Mouse (Mus musculus) kidney, postnatal 0 days (tissue): ENCODE results near the gene Cenpo. TPM values are rescaled to one million over a fixed set of nuclear protein-coding genes. Genes with fewer than 3 reads are reported as not detected.

Experiments
- ATAC-seq: fragments of 200-750 bp; cut with Nextera tagmentation; replicated peaks from 2 replicates; pipeline ENCODE4 v1.8.0; 2017; ENCODE audit warnings: low read depth, moderate number of reproducible peaks, moderate TSS enrichment, moderate library complexity; ENCODE audit not compliant: low FRiP score
- DNase-seq: peaks from one replicate; pipeline ENCODE4 v3.0.0-alpha.2; 2016; ENCODE audit warnings: low spot score
- H3K27ac ChIP-seq: fragments of 300-500 bp; sonication (generic); 2 replicates; pipeline ENCODE4 v1.5.1; 2014; ENCODE audit warnings: mild to moderate bottlenecking
- H3K27me3 ChIP-seq: fragments of 300-500 bp; sonication (generic); 2 replicates; pipeline ENCODE4 v1.6.1; 2014; ENCODE audit warnings: low read length, mixed read lengths; ENCODE audit not compliant: insufficient read depth
- H3K36me3 ChIP-seq: fragments of 300-500 bp; sonication (generic); 2 replicates; pipeline ENCODE4 v1.6.1; 2014; ENCODE audit warnings: low read length, mixed read lengths; ENCODE audit not compliant: insufficient read depth
- H3K4me1 ChIP-seq: fragments of 300-500 bp; sonication (generic); replicated peaks from 2 replicates; pipeline ENCODE4 v1.6.1; 2014; ENCODE audit warnings: antibody characterized with exemption, low read length, mixed read lengths; ENCODE audit not compliant: insufficient read depth
- H3K4me2 ChIP-seq: fragments of 300-500 bp; sonication (generic); 2 replicates; pipeline ENCODE4 v1.6.1; 2014; ENCODE audit warnings: mild to moderate bottlenecking, low read length, moderate library complexity, mixed read lengths
- H3K4me3 ChIP-seq: fragments of 300-500 bp; sonication (generic); replicated peaks from 2 replicates; pipeline ENCODE4 v1.5.1; 2014; ENCODE audit warnings: low read depth, low read length
- H3K9ac ChIP-seq: fragments of 300-500 bp; sonication (generic); 2 replicates; pipeline ENCODE4 v1.6.1; 2014; ENCODE audit warnings: low read depth, low read length
- H3K9me3 ChIP-seq: fragments of 300-500 bp; sonication (generic); replicated peaks from 2 replicates; pipeline ENCODE4 v1.6.1; 2016; ENCODE audit warnings: low read length, inconsistent platforms, mixed read lengths
- CTCF ChIP-seq: IDR thresholded peaks from 2 replicates; pipeline ENCODE4 v1.5.1; 2016; ENCODE audit warnings: antibody characterized with exemption, low read depth, mild to moderate bottlenecking, moderate library complexity
- WGBS: fragments of 180-500 bp; shearing (Covaris S2); extraction: QIAGEN DNeasy Blood & Tissue Kit; methylation state at CpG from one replicate; pipeline ENCODE4 v1.1.7; 2014; 5-methylcytosine and 5-hydroxymethylcytosine counted together
- polyA plus RNA-seq: library from polyadenylated mRNA; unstranded; fragments of >200 nt; fragmentation: Nextera tagmentation; extraction: Ambion mirVana; gene quantifications from 2 replicates; pipeline ENCODE4 v1.2.1, GENCODE M21; 2015

Cenpo gene
- polyA plus RNA-seq, 1 experiment from 2014 or later, result 7.9 TPM

DNA sequence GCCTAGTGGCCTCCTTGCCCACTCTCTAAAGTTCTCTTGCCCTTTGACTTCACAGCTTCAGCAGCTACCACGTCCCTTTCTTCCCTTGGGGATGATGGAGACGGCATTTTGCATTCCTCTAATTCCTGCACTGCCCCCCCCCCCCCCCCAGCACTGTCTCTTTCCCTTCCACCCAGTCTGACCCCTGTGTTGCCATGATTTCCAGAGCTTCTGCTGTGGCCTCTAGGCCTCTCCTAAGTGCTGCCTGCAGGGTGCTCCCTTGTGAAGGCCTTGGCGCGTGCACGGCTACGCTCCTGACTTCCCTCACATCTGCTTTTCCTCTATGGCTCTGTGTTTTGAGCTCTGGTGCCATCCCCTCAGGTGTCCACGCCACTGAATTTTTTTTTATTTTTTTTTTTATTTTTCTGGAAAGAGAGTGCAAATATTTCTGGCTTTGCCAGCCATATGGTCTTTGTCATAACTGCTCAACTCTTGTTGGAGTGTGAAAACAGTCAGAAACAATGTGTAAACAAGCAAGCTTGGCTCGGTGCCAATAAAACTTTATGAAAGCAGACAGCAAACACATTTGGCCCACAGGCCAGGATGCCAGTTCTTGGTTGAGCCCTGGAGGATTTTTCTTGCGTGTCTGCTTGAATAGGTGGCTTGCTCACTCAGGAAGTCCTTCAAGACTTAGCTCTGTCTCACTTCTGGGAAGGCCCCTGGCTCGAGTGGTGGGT, 40.9 kb downstream of the Cenpo start:
- peak overlapping the region; percentile 54 for H3K27ac ChIP-seq
- DNase-seq, result peak; percentile 54
- no peak overlapping the region for H3K4me2 ChIP-seq
- no peaks in the 10 kb centered on the region for H3K27me3 ChIP-seq
- no peak overlapping the region for H3K9ac ChIP-seq
- H3K4me3 ChIP-seq, result no peak overlapping the region
- no peaks in the 10 kb centered on the region for H3K9me3 ChIP-seq
- no peak for TF ChIP-seq CTCF
- ATAC-seq, result no peak
- peaks cover 21% of the 10 kb centered on the region for H3K4me1 ChIP-seq
- 45% methylated on average over 10 of the region's 10 CpGs for WGBS
- no peaks in the 10 kb centered on the region for H3K36me3 ChIP-seq

DNA sequence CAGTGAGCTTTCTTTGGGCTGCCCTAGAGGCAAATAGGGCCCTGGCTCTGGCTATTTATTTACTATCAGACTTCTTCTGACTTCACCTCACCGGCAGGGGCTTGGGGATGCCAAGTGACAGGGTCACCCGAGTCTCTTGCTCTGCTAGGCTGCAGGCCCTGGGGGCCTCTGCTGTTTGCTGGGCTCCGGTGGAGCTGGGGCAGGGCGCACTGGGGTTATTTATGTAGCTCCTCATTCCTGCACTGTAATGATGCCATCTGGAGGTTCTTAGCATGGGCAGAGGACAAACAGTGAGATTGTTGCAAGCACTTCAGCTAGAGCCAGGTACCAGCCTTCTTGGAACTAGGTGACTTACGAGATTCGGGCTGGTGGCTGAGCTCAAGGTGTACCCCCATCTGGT, 41.6 kb downstream of the Cenpo start:
- Histone ChIP-seq H3K4me3 (no peak overlapping the region), H3K27me3 (no peaks in the 10 kb centered on the region), H3K4me1 (peaks cover 21% of the 10 kb centered on the region), H3K27ac (peak overlapping the region; percentile 54), H3K9me3 (no peaks in the 10 kb centered on the region), H3K4me2 (no peak overlapping the region), H3K36me3 (no peaks in the 10 kb centered on the region), H3K9ac (no peak overlapping the region)
- 47% methylated on average over 6 of the region's 6 CpGs for WGBS
- ATAC-seq, result peak; percentile 64
- DNase-seq, result no peak
- peak; percentile 13; the same call in 1 of the 2 replicates for TF ChIP-seq CTCF

GRCm38 (mm10) chr12:4189060-4189447, 45.0 kb downstream of the Cenpo start:
- DNase-seq (peak; percentile 31), ATAC-seq (no peak)
- H3K4me2 ChIP-seq, result no peak overlapping the region
- WGBS, result 47% methylated on average over 5 of the region's 5 CpGs
- no peaks in the 10 kb centered on the region for H3K36me3 ChIP-seq
- H3K27ac ChIP-seq, result no peak overlapping the region
- H3K9me3 ChIP-seq, result no peaks in the 10 kb centered on the region
- H3K4me1 ChIP-seq, result peaks cover 20% of the 10 kb centered on the region
- H3K27me3 ChIP-seq, result no peaks in the 10 kb centered on the region
- peak; percentile 61 for TF ChIP-seq CTCF
- H3K9ac ChIP-seq, result no peak overlapping the region
- H3K4me3 ChIP-seq, result no peak overlapping the region

DNA sequence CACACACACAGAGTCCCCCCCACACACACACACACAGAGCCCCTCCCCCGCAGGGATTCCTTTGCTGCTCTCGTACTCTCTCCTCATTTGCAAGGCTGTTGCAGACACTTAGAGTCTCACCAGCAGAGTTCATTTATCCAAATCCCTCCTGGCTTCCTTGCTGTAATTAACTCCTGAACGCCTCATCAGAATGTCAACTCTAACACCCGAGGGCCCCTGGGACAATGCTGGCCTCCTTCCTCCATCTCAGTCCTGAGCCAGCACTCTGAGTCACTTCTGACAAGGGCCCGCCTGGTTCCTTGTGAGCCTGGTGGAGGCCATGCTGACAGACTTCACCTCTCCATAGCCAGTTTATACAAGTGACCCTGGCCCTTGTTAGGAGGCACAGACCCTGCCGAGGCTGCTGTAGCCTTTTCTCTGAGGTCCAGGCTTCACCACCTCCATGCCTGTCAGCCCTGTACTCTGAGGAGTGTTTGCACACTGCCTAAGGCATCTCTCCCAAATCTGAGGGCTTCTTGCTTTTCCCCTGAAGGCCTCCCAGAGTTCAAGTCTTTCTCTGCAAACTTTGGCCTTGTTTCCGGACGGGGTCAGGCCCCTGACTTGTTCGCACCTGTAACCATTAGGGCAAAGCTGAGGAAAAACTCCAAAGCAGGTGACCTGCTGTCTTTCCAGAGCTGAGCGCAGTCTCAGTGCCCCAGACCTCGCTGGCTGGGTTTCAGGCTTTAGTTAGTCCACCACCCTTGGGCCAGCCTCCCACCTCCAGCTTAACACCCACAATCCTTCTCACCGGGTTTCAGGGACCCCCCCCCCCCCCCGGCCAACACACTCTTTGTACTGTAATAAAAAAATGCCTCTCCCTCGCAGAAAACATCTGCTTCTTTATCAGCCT, 45.7 kb downstream of the Cenpo start:
- Histone ChIP-seq H3K36me3 (no peaks in the 10 kb centered on the region), H3K9me3 (no peaks in the 10 kb centered on the region), H3K4me3 (no peak overlapping the region), H3K4me1 (peaks cover 14% of the 10 kb centered on the region), H3K4me2 (no peak overlapping the region), H3K9ac (no peak overlapping the region), H3K27ac (peak overlapping the region; percentile 55; the same call in 1 of the 2 replicates), H3K27me3 (no peaks in the 10 kb centered on the region)
- peak; percentile 83 for DNase-seq
- ATAC-seq, result 0 out of 2 replicates have a peak, but pooled peaks have one; percentile 54
- WGBS, result 39% methylated on average over 13 of the region's 14 CpGs
- no peak for TF ChIP-seq CTCF

DNA sequence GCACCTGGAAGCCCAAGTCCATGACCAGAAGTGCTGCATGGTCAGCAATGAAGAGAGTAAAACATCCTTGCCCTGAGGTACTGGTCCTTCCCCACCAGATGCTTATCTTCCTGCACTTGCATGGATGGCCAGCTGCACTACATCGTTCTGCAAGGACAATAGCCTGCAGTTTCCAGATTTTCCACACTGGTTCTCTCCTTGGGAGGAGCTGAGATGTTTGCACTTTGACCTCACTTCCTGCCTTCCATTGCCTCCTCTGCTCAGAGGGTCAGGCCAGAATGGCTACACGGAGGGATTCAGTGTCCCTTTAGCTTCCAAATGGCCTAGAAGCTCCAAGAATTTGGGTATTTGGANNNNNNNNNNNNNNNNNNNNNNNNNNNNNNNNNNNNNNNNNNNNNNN, 49.4 kb downstream of the Cenpo start:
- H3K4me2 ChIP-seq, result no peak overlapping the region
- H3K27me3 ChIP-seq, result no peaks in the 10 kb centered on the region
- no peaks in the 10 kb centered on the region for H3K9me3 ChIP-seq
- H3K9ac ChIP-seq, result no peak overlapping the region
- no peak overlapping the region for H3K27ac ChIP-seq
- no peak overlapping the region for H3K4me3 ChIP-seq
- H3K4me1 ChIP-seq, result no peaks in the 10 kb centered on the region
- ATAC-seq (no peak), DNase-seq (peak; percentile 52)
- 12% methylated on average over 2 of the region's 2 CpGs for WGBS
- no peaks in the 10 kb centered on the region for H3K36me3 ChIP-seq
- no peak for TF ChIP-seq CTCF

GRCm38 (mm10) chr12:4180507-4180906, 53.6 kb downstream of the Cenpo start:
- H3K9ac ChIP-seq, result no peak overlapping the region
- 51% methylated on average over 3 of the region's 3 CpGs for WGBS
- no peak overlapping the region for H3K4me2 ChIP-seq
- ATAC-seq (no peak), DNase-seq (no peak)
- no peaks in the 10 kb centered on the region for H3K36me3 ChIP-seq
- H3K4me3 ChIP-seq, result no peak overlapping the region
- H3K27me3 ChIP-seq, result no peaks in the 10 kb centered on the region
- no peak for TF ChIP-seq CTCF
- H3K4me1 ChIP-seq, result no peaks in the 10 kb centered on the region
- no peak overlapping the region for H3K27ac ChIP-seq
- H3K9me3 ChIP-seq, result no peaks in the 10 kb centered on the region
